Mouse (Mus musculus): ENCODE data around the gene Pabpc4. TPM values are rescaled to one million over a fixed set of nuclear protein-coding genes. Genes with fewer than 3 reads are reported as not detected.
"Not testable (repeated sequence)": the region's sequence is repeated elsewhere in the genome, so short reads cannot be mapped to it uniquely, and the experiment has no call there.

Pabpc4 gene
- polyA plus RNA-seq, 1 experiment from 2014 or later, result 28.3 TPM

GRCm38 (mm10) chr4:123252214-123252613, 9.9 kb upstream of the Pabpc4 start:
- H3K27me3 ChIP-seq (replicated peaks), result no peaks in the 10 kb centered on the region; the same call in 1 of the 2 replicates
- H3K9ac ChIP-seq (replicated peaks), result no peak overlapping the region
- no peaks in the 10 kb centered on the region for H3K9me3 ChIP-seq (replicated peaks)
- no peak overlapping the region for H3K27ac ChIP-seq (replicated peaks)
- no peak overlapping the region for H3K4me3 ChIP-seq (replicated peaks)
- H3K4me1 ChIP-seq, result peaks cover 3% of the 10 kb centered on the region
- no peak for ATAC-seq (ENCODE audit: low FRiP score)
- no peak overlapping the region for H3K4me2 ChIP-seq
- no peaks in the 10 kb centered on the region for H3K36me3 ChIP-seq
- 65% methylated on average over 5 of the region's 5 CpGs for WGBS

GRCm38 (mm10) chr4:123254617-123255016, 7.5 kb upstream of the Pabpc4 start:
- 16% methylated on average over 5 of the region's 5 CpGs for WGBS
- Histone ChIP-seq H3K9me3 (replicated peaks) (no peaks in the 10 kb centered on the region), H3K9ac (replicated peaks) (no peak overlapping the region), H3K4me3 (replicated peaks) (no peak overlapping the region), H3K36me3 (no peaks in the 10 kb centered on the region), H3K4me1 (peaks cover 3% of the 10 kb centered on the region; the same call in 1 of the 2 replicates), H3K27ac (replicated peaks) (no peak overlapping the region), H3K4me2 (no peak overlapping the region), H3K27me3 (replicated peaks) (no peaks in the 10 kb centered on the region; the same call in 1 of the 2 replicates)
- ATAC-seq (ENCODE audit: low FRiP score), result peak; percentile 53; the same call in 1 of the 2 replicates

GRCm38 (mm10) chr4:123260071-123260746, 1.9 kb upstream of the Pabpc4 start:
- H3K9ac ChIP-seq (replicated peaks), result no peak overlapping the region

GRCm38 (mm10) chr4:123271063-123271462, 8.9 kb downstream of the Pabpc4 start:
- Histone ChIP-seq H3K27me3 (replicated peaks) (no peaks in the 10 kb centered on the region), H3K4me3 (replicated peaks) (no peak overlapping the region), H3K9ac (replicated peaks) (no peak overlapping the region), H3K27ac (replicated peaks) (no peak overlapping the region), H3K36me3 (no peaks in the 10 kb centered on the region), H3K9me3 (replicated peaks) (no peaks in the 10 kb centered on the region), H3K4me1 (no peaks in the 10 kb centered on the region), H3K4me2 (no peak overlapping the region)
- no peak for ATAC-seq (ENCODE audit: low FRiP score)
- WGBS, result 92% methylated on average over 3 of the region's 3 CpGs

More at GRCm38 (mm10) chr4:123260071-123260746, 1.9 kb upstream of the Pabpc4 start:
- H3K4me2 ChIP-seq, result no peak overlapping the region
- 29% methylated on average over 8 of the region's 8 CpGs for WGBS
- no peaks in the 10 kb centered on the region for H3K9me3 ChIP-seq (replicated peaks)
- H3K4me3 ChIP-seq (replicated peaks), result no peak overlapping the region
- H3K27me3 ChIP-seq (replicated peaks), result no peaks in the 10 kb centered on the region; the same call in 1 of the 2 replicates
- 0 out of 2 replicates have a peak, but pooled peaks cover 2% of the 10 kb centered on the region for H3K4me1 ChIP-seq
- no peak for ATAC-seq (ENCODE audit: low FRiP score)
- no peak overlapping the region for H3K27ac ChIP-seq (replicated peaks)
- H3K36me3 ChIP-seq, result no peaks in the 10 kb centered on the region

GRCm38 (mm10) chr4:123280117-123280516, 18.0 kb downstream of the Pabpc4 start:
- Histone ChIP-seq H3K36me3 (no peaks in the 10 kb centered on the region), H3K27ac (replicated peaks) (no peak overlapping the region), H3K9me3 (replicated peaks) (no peaks in the 10 kb centered on the region), H3K4me2 (no peak overlapping the region), H3K4me1 (peaks cover 15% of the 10 kb centered on the region), H3K4me3 (replicated peaks) (no peak overlapping the region), H3K9ac (replicated peaks) (no peak overlapping the region), H3K27me3 (replicated peaks) (no peaks in the 10 kb centered on the region)
- WGBS, result 75% methylated on average over 3 of the region's 3 CpGs
- ATAC-seq (ENCODE audit: low FRiP score), result no peak

- Histone ChIP-seq H3K27ac (replicated peaks) (peak overlapping the region; percentile 72), H3K9me3 (replicated peaks) (no peaks in the 10 kb centered on the region)
- WGBS, result under 1% methylated on average over 25 of the region's 25 CpGs
Observed at GRCm38 (mm10) chr4:123282500-123282899, 20.3 kb downstream of the Pabpc4 start.

GRCm38 (mm10) chr4:123282915-123283674, 20.9 kb downstream of the Pabpc4 start:
- Histone ChIP-seq H3K36me3 (peaks cover 12% of the 10 kb centered on the region), H3K4me1 (peaks cover 26% of the 10 kb centered on the region), H3K27ac (replicated peaks) (peak overlapping the region; percentile 72; the same call in 1 of the 2 replicates), H3K9ac (replicated peaks) (peak overlapping the region; percentile 53), H3K4me3 (replicated peaks) (peak overlapping the region; percentile 66), H3K4me2 (peak overlapping the region; percentile 91)
- H3K27me3 ChIP-seq (replicated peaks); H3K9me3 ChIP-seq (replicated peaks): not testable (repeated sequence)
- peak; percentile 73 for ATAC-seq (ENCODE audit: low FRiP score)
- under 1% methylated on average over 27 of the region's 55 CpGs for WGBS

More at GRCm38 (mm10) chr4:123282500-123282899, 20.3 kb downstream of the Pabpc4 start:
- H3K9ac ChIP-seq (replicated peaks), result peak overlapping the region; percentile 53
- peak; percentile 93 for ATAC-seq (ENCODE audit: low FRiP score)
- peak overlapping the region; percentile 66 for H3K4me3 ChIP-seq (replicated peaks)
- peaks cover 8% of the 10 kb centered on the region for H3K36me3 ChIP-seq
- peaks cover 26% of the 10 kb centered on the region for H3K4me1 ChIP-seq
- H3K27me3 ChIP-seq (replicated peaks), result no peaks in the 10 kb centered on the region
- peak overlapping the region; percentile 91 for H3K4me2 ChIP-seq

- H3K27ac ChIP-seq (replicated peaks); H3K27me3 ChIP-seq (replicated peaks); H3K9me3 ChIP-seq (replicated peaks): not testable (repeated sequence)
- Histone ChIP-seq H3K9ac (replicated peaks) (peak overlapping the region; percentile 62), H3K4me1 (peaks cover 26% of the 10 kb centered on the region), H3K4me2 (peak overlapping the region; percentile 91), H3K36me3 (peaks cover 18% of the 10 kb centered on the region), H3K4me3 (replicated peaks) (peak overlapping the region; percentile 66)
- peak; percentile 35; the same call in 1 of the 2 replicates for ATAC-seq (ENCODE audit: low FRiP score)
- under 1% methylated on average over 13 of the region's 15 CpGs for WGBS
Observed at GRCm38 (mm10) chr4:123283675-123284064, 21.5 kb downstream of the Pabpc4 start.

- Histone ChIP-seq H3K27ac (replicated peaks) (no peak overlapping the region), H3K9ac (replicated peaks) (peak overlapping the region; percentile 62), H3K4me2 (peak overlapping the region; percentile 91), H3K27me3 (replicated peaks) (no peaks in the 10 kb centered on the region), H3K4me3 (replicated peaks) (peak overlapping the region; percentile 66), H3K9me3 (replicated peaks) (no peaks in the 10 kb centered on the region), H3K36me3 (peaks cover 31% of the 10 kb centered on the region), H3K4me1 (peaks cover 26% of the 10 kb centered on the region)
- no peak for ATAC-seq (ENCODE audit: low FRiP score)
- WGBS, result 81% methylated on average over 6 of the region's 6 CpGs
Observed at GRCm38 (mm10) chr4:123284731-123285624, 22.8 kb downstream of the Pabpc4 start.

GRCm38 (mm10) chr4:123286790-123287189, 24.6 kb downstream of the Pabpc4 start:
- H3K4me2 ChIP-seq, result no peak overlapping the region
- ATAC-seq (ENCODE audit: low FRiP score), result no peak
- peaks cover 46% of the 10 kb centered on the region for H3K36me3 ChIP-seq
- no peaks in the 10 kb centered on the region for H3K9me3 ChIP-seq (replicated peaks)
- peaks cover 26% of the 10 kb centered on the region for H3K4me1 ChIP-seq
- no peak overlapping the region for H3K27ac ChIP-seq (replicated peaks)
- H3K27me3 ChIP-seq (replicated peaks), result no peaks in the 10 kb centered on the region
- 94% methylated on average over 2 of the region's 2 CpGs for WGBS
- H3K9ac ChIP-seq (replicated peaks), result no peak overlapping the region
- no peak overlapping the region for H3K4me3 ChIP-seq (replicated peaks)

GRCm38 (mm10) chr4:123289038-123289437, 26.9 kb downstream of the Pabpc4 start:
- no peak overlapping the region for H3K4me2 ChIP-seq
- no peaks in the 10 kb centered on the region for H3K9me3 ChIP-seq (replicated peaks)
- H3K36me3 ChIP-seq, result peaks cover 68% of the 10 kb centered on the region
- no peak overlapping the region for H3K9ac ChIP-seq (replicated peaks)
- WGBS, result 88% methylated on average over 12 of the region's 12 CpGs
- no peaks in the 10 kb centered on the region for H3K27me3 ChIP-seq (replicated peaks)
- ATAC-seq (ENCODE audit: low FRiP score), result no peak
- no peak overlapping the region for H3K4me3 ChIP-seq (replicated peaks)
- H3K4me1 ChIP-seq, result peaks cover 22% of the 10 kb centered on the region
- no peak overlapping the region for H3K27ac ChIP-seq (replicated peaks)

Data from neural tube, embryonic 15.5 days (tissue).